Mouse (Mus musculus) limb, embryonic 15.5 days (tissue): ENCODE data around the gene Gm20908. TPM values are rescaled to one million over a fixed set of nuclear protein-coding genes. Genes with fewer than 3 reads are reported as not detected.
"Not testable (repeated sequence)": the region's sequence is repeated elsewhere in the genome, so short reads cannot be mapped to it uniquely, and the experiment has no call there.

Source experiments
- ATAC-seq: fragments of 200-750 bp; cut with Nextera tagmentation; 2 replicates; pipeline ENCODE4 v1.8.0; 2017; ENCODE audit warnings: low read depth, moderate TSS enrichment; ENCODE audit not compliant: insufficient number of reproducible peaks, low FRiP score, low TSS enrichment
- H3K27ac ChIP-seq: fragments of 300-500 bp; sonication (generic); 2 replicates; pipeline ENCODE4 v1.5.1; 2015; ENCODE audit warnings: moderate library complexity, mild to moderate bottlenecking, inconsistent platforms
- H3K27me3 ChIP-seq: fragments of 300-500 bp; sonication (generic); 2 replicates; pipeline ENCODE4 v1.6.1; 2015; ENCODE audit warnings: inconsistent platforms
- H3K36me3 ChIP-seq: fragments of 300-500 bp; sonication (generic); 2 replicates; pipeline ENCODE4 v1.6.1; 2015; ENCODE audit warnings: inconsistent platforms
- H3K4me1 ChIP-seq: fragments of 300-500 bp; sonication (generic); 2 replicates; pipeline ENCODE4 v1.6.1; 2015; ENCODE audit warnings: inconsistent platforms
- H3K4me2 ChIP-seq: fragments of 300-500 bp; sonication (generic); 2 replicates; pipeline ENCODE4 v1.6.1; 2015; ENCODE audit warnings: mild to moderate bottlenecking, inconsistent platforms
- H3K4me3 ChIP-seq: fragments of 300-500 bp; sonication (generic); 2 replicates; pipeline ENCODE4 v1.5.1; 2015; ENCODE audit warnings: mild to moderate bottlenecking, inconsistent platforms
- H3K9ac ChIP-seq: fragments of 300-500 bp; sonication (generic); 2 replicates; pipeline ENCODE4 v1.6.1; 2015; ENCODE audit warnings: inconsistent platforms
- H3K9me3 ChIP-seq: fragments of 300-500 bp; sonication (generic); 2 replicates; pipeline ENCODE4 v1.6.1; 2016; ENCODE audit warnings: inconsistent platforms
- WGBS: fragments of 180-500 bp; shearing (Covaris S2); methylation state at CpG from one replicate; pipeline ENCODE4 v1.1.7; 2015; 5-methylcytosine and 5-hydroxymethylcytosine counted together
- polyA plus RNA-seq: library from polyadenylated mRNA; unstranded; fragments of >200 nt; fragmentation: Nextera tagmentation; extraction: Ambion mirVana; gene quantifications from 2 replicates; pipeline ENCODE4 v1.2.1, GENCODE M21; 2015

Gene Gm20908
- not detected in 2 replicates for polyA plus RNA-seq

GRCm38 (mm10) chrY:64472966-64473365, at the start of gene Gm20908:
Gm20908 (plus strand) TSS chrY:64473266.
- not testable (repeated sequence) for H3K9ac ChIP-seq, H3K4me2 ChIP-seq, ATAC-seq, H3K27me3 ChIP-seq, H3K27ac ChIP-seq, H3K36me3 ChIP-seq, H3K4me1 ChIP-seq, H3K9me3 ChIP-seq, H3K4me3 ChIP-seq
- no CpG with 5 or more reads among the region's 6 CpGs for WGBS
